Mouse (Mus musculus): ENCODE measurements at regions not wholly inside any gene's neighbourhood (a gene's known extent, or its start where the extent isn't known, plus 50 kb on each side); places are given as distances from the start of the nearest gene placed in this dataset.

GRCm38 (mm10) chr12:107539683-107540082 is 51.3 kb downstream of the 3110018I06Rik start:
- DNase-seq, result no peak

GRCm38 (mm10) chr12:107541196-107541595 is 52.8 kb downstream of the 3110018I06Rik start:
- no peak for DNase-seq

- DNase-seq, result no peak
These were observed 58.9 kb downstream of the 3110018I06Rik start for GRCm38 (mm10) chr12:107547194-107547885.

GRCm38 (mm10) chr12:107547886-107548448 is 59.5 kb downstream of the 3110018I06Rik start:
- DNase-seq, result no peak

GRCm38 (mm10) chr12:107549452-107550296 is 61.2 kb downstream of the 3110018I06Rik start:
- no peak for DNase-seq

GRCm38 (mm10) chr12:107559191-107559590 is 70.8 kb downstream of the 3110018I06Rik start:
- no peak for DNase-seq

- DNase-seq, result no peak
These were observed 71.7 kb downstream of the 3110018I06Rik start for GRCm38 (mm10) chr12:107560100-107560499.

- DNase-seq, result no peak
These were observed 84.2 kb downstream of the 3110018I06Rik start for GRCm38 (mm10) chr12:107572586-107572985.

- DNase-seq, result no peak
These were observed 91.1 kb downstream of the 3110018I06Rik start for GRCm38 (mm10) chr12:107579508-107579907.

- DNase-seq, result no peak
These were observed 94.8 kb downstream of the 3110018I06Rik start for GRCm38 (mm10) chr12:107583151-107583720.

GRCm38 (mm10) chr12:107585696-107586225 is 97.3 kb downstream of the 3110018I06Rik start:
- no peak for DNase-seq

GRCm38 (mm10) chr12:107596236-107596635 is 107.8 kb downstream of the 3110018I06Rik start:
- DNase-seq, result no peak

GRCm38 (mm10) chr12:107600576-107600975 is 112.1 kb downstream of the 3110018I06Rik start:
- no peak for DNase-seq

GRCm38 (mm10) chr12:107608966-107609365 is 120.5 kb downstream of the 3110018I06Rik start:
- DNase-seq, result no peak

- DNase-seq, result no peak
These were observed 121.6 kb downstream of the 3110018I06Rik start for GRCm38 (mm10) chr12:107609986-107610385.

GRCm38 (mm10) chr12:107617212-107617994 is 129.0 kb downstream of the 3110018I06Rik start:
- no peak for DNase-seq

GRCm38 (mm10) chr12:107624446-107624845 is 136.0 kb downstream of the 3110018I06Rik start:
- no peak for DNase-seq

- DNase-seq, result no peak
These were observed 159.6 kb downstream of the 3110018I06Rik start for GRCm38 (mm10) chr12:107648008-107648407.

GRCm38 (mm10) chr12:107652126-107652728 is 163.8 kb downstream of the 3110018I06Rik start:
- no peak for DNase-seq

GRCm38 (mm10) chr12:107653131-107653530 is 164.7 kb downstream of the 3110018I06Rik start:
- no peak for DNase-seq

- no peak for DNase-seq
These were observed 168.4 kb downstream of the 3110018I06Rik start for GRCm38 (mm10) chr12:107656846-107657245.

- DNase-seq, result no peak
These were observed 169.8 kb downstream of the 3110018I06Rik start for GRCm38 (mm10) chr12:107658241-107658640.
